Mouse (Mus musculus) heart, adult 2 months (tissue): ENCODE data around the gene 4921507P07Rik. TPM values are rescaled to one million over a fixed set of nuclear protein-coding genes. Genes with fewer than 3 reads are reported as not detected.

Source experiments
- DNase-seq, 2 experiments: peaks; one replicate each; pipeline ENCODE4 v3.0.0; 2021
- H3K27ac ChIP-seq: fragments of 200-600 bp; 2 replicates; pipeline ENCODE4 v1.8.1; 2022
- H3K27me3 ChIP-seq: fragments of 200-500 bp; 2 replicates; pipeline ENCODE4 v1.6.1; 2012; ENCODE audit warnings: mild to moderate bottlenecking, low read length, inconsistent platforms, mixed read lengths; ENCODE audit not compliant: control insufficient read depth, insufficient read depth
- H3K36me3 ChIP-seq: fragments of 200-500 bp; 2 replicates; pipeline ENCODE4 v1.6.1; 2012; ENCODE audit warnings: low read length, inconsistent platforms; ENCODE audit not compliant: control insufficient read depth, insufficient read depth
- H3K4me1 ChIP-seq: fragments of 200-500 bp; 2 replicates; pipeline ENCODE4 v1.6.1; 2011; ENCODE audit warnings: low read length; ENCODE audit not compliant: control insufficient read depth, insufficient read depth
- H3K4me3 ChIP-seq: fragments of 200-600 bp; 2 replicates; pipeline ENCODE4 v1.8.1; 2022
- H3K79me2 ChIP-seq: fragments of 200-500 bp; replicated peaks from 2 replicates; pipeline ENCODE4 v1.6.1; 2012; ENCODE audit warnings: mild to moderate bottlenecking, inconsistent platforms, low read length, moderate library complexity, mixed read lengths; ENCODE audit not compliant: control insufficient read depth, insufficient read depth
- H3K9ac ChIP-seq: fragments of 200-500 bp; 2 replicates; pipeline ENCODE4 v1.6.1; 2012; ENCODE audit warnings: low read depth, mild to moderate bottlenecking, control low read depth, inconsistent platforms, low read length, mixed read lengths
- CTCF ChIP-seq: fragments of 200-600 bp; IDR thresholded peaks from 2 replicates; pipeline ENCODE4 v1.8.1; 2022; ENCODE audit warnings: antibody characterized with exemption, mild to moderate bottlenecking, moderate library complexity
- EP300 ChIP-seq: fragments of 200-500 bp; IDR thresholded peaks from 2 replicates; pipeline ENCODE4 v1.6.1; 2011; ENCODE audit warnings: low read depth, low read length, control low read depth; ENCODE audit not compliant: insufficient read depth
- POLR2A ChIP-seq: fragments of 200-500 bp; IDR thresholded peaks from 2 replicates; pipeline ENCODE4 v1.6.1; 2011; ENCODE audit warnings: mild to moderate bottlenecking, low read depth, low read length, control low read depth; ENCODE audit not compliant: insufficient read depth
- WGBS: fragments of 180-500 bp; shearing (Covaris S2); methylation state at CpG from one replicate; pipeline ENCODE4 v1.1.7; 2018; 5-methylcytosine and 5-hydroxymethylcytosine counted together
- intact Hi-C: fragments of 180-260 bp; cut with DNase I; formaldehyde crosslinking; loops from one replicate; pipeline ENCODE4 v1.15.1; 2025
- polyA plus RNA-seq: library from polyadenylated mRNA; depleted of rRNA; stranded (reverse); fragments of >200 nt; gene quantifications from 2 replicates; pipeline ENCODE4 v1.2.3, GENCODE M21; 2012
- total RNA-seq, 2 experiments: library from RNA; stranded (reverse); gene quantifications; 2 replicates each; pipeline ENCODE4 v1.2.3; 2021

Gene 4921507P07Rik
- total and polyA plus RNA-seq, 3 experiments, result 0.20 to 0.29 (median 0.29) TPM

GRCm38 (mm10) chr6:50536461-50536892 lies 60.0 kb downstream of the 4921507P07Rik start:
- H3K27ac ChIP-seq, result no peak overlapping the region
- H3K36me3 ChIP-seq, result no peaks in the 10 kb centered on the region
- intact Hi-C loops, result loop anchor here (1.0 to 10.0 kb wide), 4 partner anchors 224 to 1022 kb away; partner anchors contain the start of gene Mpp6
- no peaks in the 10 kb centered on the region; the same call in 1 of the 2 replicates for H3K4me1 ChIP-seq
- 5% methylated on average over 7 of the region's 7 CpGs for WGBS
- DNase-seq, result peak; percentile 69 to 73
- peak; percentile 79 for TF ChIP-seq EP300
- TF ChIP-seq CTCF, result peak; percentile 91
- TF ChIP-seq POLR2A, result no peak
- H3K79me2 ChIP-seq, result no peaks in the 10 kb centered on the region
- no peaks in the 10 kb centered on the region for H3K27me3 ChIP-seq
- no peak overlapping the region for H3K9ac ChIP-seq
- H3K4me3 ChIP-seq, result no peak overlapping the region

GRCm38 (mm10) chr6:50535346-50535745 lies 61.1 kb downstream of the 4921507P07Rik start:
- TF ChIP-seq CTCF, result no peak
- TF ChIP-seq POLR2A, result no peak
- no peak for TF ChIP-seq EP300
- no peaks in the 10 kb centered on the region for H3K36me3 ChIP-seq
- no peaks in the 10 kb centered on the region for H3K27me3 ChIP-seq
- H3K27ac ChIP-seq, result no peak overlapping the region
- no peak overlapping the region for H3K9ac ChIP-seq
- 94% methylated on average over 3 of the region's 3 CpGs for WGBS
- DNase-seq, result no peak
- H3K4me3 ChIP-seq, result no peak overlapping the region
- H3K4me1 ChIP-seq, result no peaks in the 10 kb centered on the region; the same call in 1 of the 2 replicates
- H3K79me2 ChIP-seq, result no peaks in the 10 kb centered on the region
- intact Hi-C loops, result loop anchor here (5.0 to 10.0 kb wide), 2 partner anchors 423 to 1021 kb away; partner anchors contain the start of gene Mpp6

DNA sequence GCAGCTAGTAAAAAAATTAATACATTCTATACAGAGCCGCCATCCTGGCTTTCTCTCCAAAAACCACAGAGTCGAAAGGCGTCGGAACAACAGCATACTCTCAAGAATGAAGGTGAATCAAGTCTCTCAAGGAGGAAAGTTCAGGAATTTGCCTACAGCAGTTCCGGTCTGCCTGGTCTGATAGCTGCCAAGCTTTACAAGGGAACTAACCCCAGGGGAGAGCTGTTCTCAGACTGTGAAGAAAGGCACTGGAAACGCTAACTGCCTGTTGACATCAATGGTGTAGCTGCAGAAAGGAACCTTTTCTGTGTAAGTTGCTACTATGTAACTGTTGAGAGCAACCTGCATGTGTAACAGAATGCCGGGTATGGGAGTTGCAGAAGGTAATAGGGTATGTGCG lies 64.5 kb downstream of the 4921507P07Rik start:
- 63% methylated on average over 8 of the region's 8 CpGs for WGBS
- intact Hi-C loops, result loop anchor here (10.0 kb wide), 1 partner anchor 1017 kb away; no protein-coding TSS in a partner anchor
- Histone ChIP-seq H3K27ac (no peak overlapping the region), H3K4me1 (no peaks in the 10 kb centered on the region; the same call in 1 of the 2 replicates), H3K9ac (no peak overlapping the region), H3K79me2 (no peaks in the 10 kb centered on the region), H3K27me3 (no peaks in the 10 kb centered on the region), H3K4me3 (no peak overlapping the region), H3K36me3 (no peaks in the 10 kb centered on the region)
- TF ChIP-seq CTCF (no peak), EP300 (no peak), POLR2A (no peak)
- DNase-seq, result no peak

DNA sequence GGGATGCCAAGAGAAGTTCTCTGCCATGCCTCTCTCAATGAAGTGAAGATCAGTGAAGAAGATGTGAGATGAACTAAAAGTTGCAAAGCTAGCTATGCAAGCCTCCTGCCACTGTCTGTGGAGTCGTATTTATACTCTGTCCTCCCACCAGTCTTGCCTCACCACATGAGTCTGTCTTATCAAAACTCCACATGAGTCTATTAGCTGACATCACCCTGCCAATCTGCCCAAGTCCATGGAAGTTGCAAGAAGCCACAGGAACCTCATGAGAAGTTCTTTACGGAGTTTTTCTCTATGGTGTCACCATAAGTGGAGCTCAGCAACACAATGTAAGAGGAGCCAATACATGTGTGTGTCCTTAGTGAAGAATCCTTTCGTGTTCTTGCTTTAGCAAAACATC lies 65.4 kb downstream of the 4921507P07Rik start:
- WGBS, result 81% methylated on average over 3 of the region's 3 CpGs
- intact Hi-C loops, result loop anchor here (10.0 kb wide), 1 partner anchor 1016 kb away; no protein-coding TSS in a partner anchor

GRCm38 (mm10) chr6:50529194-50529593 lies 67.2 kb downstream of the 4921507P07Rik start:
- TF ChIP-seq POLR2A (no peak), CTCF (no peak), EP300 (no peak)
- no peak overlapping the region for H3K9ac ChIP-seq
- H3K4me3 ChIP-seq, result no peak overlapping the region
- no peaks in the 10 kb centered on the region for H3K4me1 ChIP-seq
- no peaks in the 10 kb centered on the region for H3K36me3 ChIP-seq
- DNase-seq, result no peak
- H3K27ac ChIP-seq, result no peak overlapping the region
- no peaks in the 10 kb centered on the region for H3K79me2 ChIP-seq
- intact Hi-C loops, result loop anchor here (5.0 kb wide), 1 partner anchor 72 kb away; the partner anchor contains the start of gene Osbpl3
- H3K27me3 ChIP-seq, result no peaks in the 10 kb centered on the region
- WGBS, result 72% methylated on average over 11 of the region's 11 CpGs

More for the DNA sequence above, 65.4 kb downstream of the 4921507P07Rik start:
- no peak overlapping the region for H3K27ac ChIP-seq
- no peaks in the 10 kb centered on the region for H3K36me3 ChIP-seq
- no peak for TF ChIP-seq CTCF
- H3K9ac ChIP-seq, result no peak overlapping the region
- no peaks in the 10 kb centered on the region for H3K79me2 ChIP-seq
- H3K27me3 ChIP-seq, result no peaks in the 10 kb centered on the region
- no peaks in the 10 kb centered on the region for H3K4me1 ChIP-seq
- DNase-seq, result no peak
- no peak overlapping the region for H3K4me3 ChIP-seq

- no peak for DNase-seq
- Histone ChIP-seq H3K79me2 (no peaks in the 10 kb centered on the region), H3K27me3 (no peaks in the 10 kb centered on the region), H3K4me1 (no peaks in the 10 kb centered on the region), H3K4me3 (no peak overlapping the region), H3K27ac (no peak overlapping the region), H3K9ac (no peak overlapping the region), H3K36me3 (no peaks in the 10 kb centered on the region)
- WGBS, result 72% methylated on average over 9 of the region's 9 CpGs
- intact Hi-C loops, result loop anchor here (5.0 kb wide), 1 partner anchor 70 kb away; the partner anchor contains the start of gene Osbpl3
- TF ChIP-seq POLR2A (no peak), EP300 (no peak), CTCF (no peak)
Observed at GRCm38 (mm10) chr6:50527416-50527815, 69.0 kb downstream of the 4921507P07Rik start.
